8 mouse cellular contexts compared by ENCODE assay signal in genomic region chr5:103817754-103818153, GRCm38 (mm10).
DNase-seq lines count a peak whose midpoint lies in the region; ATAC-seq lines count a peak whose summit lies in the region.

No protein-coding gene starts in this region.

- no peaks in the 10 kb centered on the region for H3K9me3 ChIP-seq in limb, embryonic 11.5 days (ENCODE audit: control insufficient read depth, low read length)
- H3K9me3 ChIP-seq in midbrain, embryonic 14.5 days (ENCODE audit: control insufficient read depth, low read length) = no peaks in the 10 kb centered on the region

- H3K27me3 ChIP-seq in limb, embryonic 11.5 days (ENCODE audit: control insufficient read depth, insufficient read depth, low read length) = no peaks in the 10 kb centered on the region
- H3K27me3 ChIP-seq in midbrain, embryonic 14.5 days (ENCODE audit: control insufficient read depth, insufficient read depth, low read length) = no peaks in the 10 kb centered on the region

- DNase-seq in 3134 (ENCODE audit: extremely low read depth, insufficient read length, low spot score) = peak; percentile 36
- DNase-seq in adrenal gland, adult 2 months = peak; percentile 88
- peak; percentile 72 for DNase-seq in embryo, embryonic 11.5 days (ENCODE audit: low read depth, low spot score)
- peak; percentile 97 for DNase-seq in heart, adult 11 months
- DNase-seq in kidney, adult 18-20 months = peak; percentile 83
- DNase-seq in limb, embryonic 11.5 days (ENCODE audit: low spot score) = peak; percentile 85
- peak; percentile 85 for DNase-seq in midbrain, embryonic 14.5 days
- peak; percentile 57 for DNase-seq in spleen, adult 12 weeks (ENCODE audit: low spot score)

- no peak overlapping the region for H3K27ac ChIP-seq in limb, embryonic 11.5 days (replicated peaks; ENCODE audit: low read depth, low read length)
- no peak overlapping the region for H3K27ac ChIP-seq in midbrain, embryonic 14.5 days (replicated peaks; ENCODE audit: low read depth, low read length)

- ATAC-seq in limb, embryonic 11.5 days (ENCODE audit: insufficient number of reproducible peaks, low FRiP score, low TSS enrichment, low read depth) = no peak
- peak; percentile 50 for ATAC-seq in midbrain, embryonic 14.5 days (ENCODE audit: low FRiP score, low TSS enrichment)

- no peak overlapping the region for H3K4me3 ChIP-seq in limb, embryonic 11.5 days (ENCODE audit: low read depth, low read length)
- no peak overlapping the region for H3K4me3 ChIP-seq in midbrain, embryonic 14.5 days (replicated peaks; ENCODE audit: low read depth, low read length)

- peaks cover 6% of the 10 kb centered on the region for H3K4me1 ChIP-seq in limb, embryonic 11.5 days (ENCODE audit: control insufficient read depth, insufficient read depth, low read length)
- no peaks in the 10 kb centered on the region for H3K4me1 ChIP-seq in midbrain, embryonic 14.5 days (ENCODE audit: control insufficient read depth, insufficient read depth, low read length)

- H3K36me3 ChIP-seq in limb, embryonic 11.5 days (ENCODE audit: control insufficient read depth, insufficient read depth, low read length) = no peaks in the 10 kb centered on the region
- H3K36me3 ChIP-seq in midbrain, embryonic 14.5 days (ENCODE audit: control insufficient read depth, insufficient read depth, low read length) = no peaks in the 10 kb centered on the region

- no peak overlapping the region for H3K4me2 ChIP-seq in limb, embryonic 11.5 days (ENCODE audit: low read depth, severe bottlenecking)
- H3K4me2 ChIP-seq in midbrain, embryonic 14.5 days (ENCODE audit: low read length) = no peak overlapping the region

- no peak overlapping the region for H3K9ac ChIP-seq in limb, embryonic 11.5 days (ENCODE audit: low read length)
- no peak overlapping the region for H3K9ac ChIP-seq in midbrain, embryonic 14.5 days (replicated peaks; ENCODE audit: low read length)

- WGBS in limb, embryonic 11.5 days = 29% methylated on average over 1 of the region's 1 CpGs
- WGBS in midbrain, embryonic 14.5 days = 19% methylated on average over 1 of the region's 1 CpGs

Comparison
In these comparisons a context has a peak if more than half of its experiments do, and no peak if none do; other contexts are left out.
1. DNase-seq: peak in every context shown above with its lines; median percentile 97 in heart, adult 11 months; 88 in adrenal gland, adult 2 months; 85 in limb, embryonic 11.5 days; 85 in midbrain, embryonic 14.5 days; 83 in kidney, adult 18-20 months; 72 in embryo, embryonic 11.5 days; 57 in spleen, adult 12 weeks; 36 in 3134.